Mouse (Mus musculus): ENCODE measurements at regions not wholly inside any gene's neighbourhood (a gene's known extent, or its start where the extent isn't known, plus 50 kb on each side); places are given as distances from the start of the nearest gene placed in this dataset.

DNA sequence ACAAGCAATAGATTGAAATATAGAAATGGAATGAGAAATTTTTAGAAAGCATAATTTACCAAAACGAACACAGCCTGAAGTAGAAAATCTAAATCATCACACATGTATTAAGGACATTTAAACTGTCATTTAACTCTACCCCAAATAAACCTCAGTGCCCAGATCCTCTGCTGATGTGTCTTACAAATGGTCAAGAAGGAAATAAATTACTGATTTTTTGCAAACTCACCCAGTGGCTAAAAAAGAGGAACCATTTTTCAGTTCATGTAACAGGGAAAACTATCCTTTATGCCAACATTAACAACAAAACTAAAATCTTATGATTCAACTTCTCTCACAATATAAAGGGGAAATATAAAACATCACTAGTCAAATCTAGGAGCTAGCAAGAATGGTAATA, 275.2 kb upstream of the Eci2 start:
- Histone ChIP-seq H3K4me3 (ENCODE audit: low read depth, low read length) (no peak overlapping the region), H3K4me1 (ENCODE audit: insufficient read depth) (no peaks in the 10 kb centered on the region), H3K27me3 (ENCODE audit: insufficient read depth, low read length) (no peaks in the 10 kb centered on the region), H3K36me3 (replicated peaks; ENCODE audit: insufficient read depth, low read length) (no peaks in the 10 kb centered on the region), H3K9ac (replicated peaks) (no peak overlapping the region), H3K4me2 (ENCODE audit: low read depth, low read length) (no peak overlapping the region), H3K27ac (ENCODE audit: low read depth) (no peak overlapping the region), H3K9me3 (ENCODE audit: low read length) (no peaks in the 10 kb centered on the region)
- ATAC-seq (no peak), DNase-seq (no peak)
- no peak for TF ChIP-seq EP300 (IDR thresholded peaks at IDR 0.05; ENCODE audit: low read depth)
- no peak for TF ChIP-seq CTCF (IDR thresholded peaks at IDR 0.05; ENCODE audit: low read depth)
- 39% methylated on average over 1 of the region's 1 CpGs for WGBS (ENCODE audit: insufficient replicate concordance)

DNA sequence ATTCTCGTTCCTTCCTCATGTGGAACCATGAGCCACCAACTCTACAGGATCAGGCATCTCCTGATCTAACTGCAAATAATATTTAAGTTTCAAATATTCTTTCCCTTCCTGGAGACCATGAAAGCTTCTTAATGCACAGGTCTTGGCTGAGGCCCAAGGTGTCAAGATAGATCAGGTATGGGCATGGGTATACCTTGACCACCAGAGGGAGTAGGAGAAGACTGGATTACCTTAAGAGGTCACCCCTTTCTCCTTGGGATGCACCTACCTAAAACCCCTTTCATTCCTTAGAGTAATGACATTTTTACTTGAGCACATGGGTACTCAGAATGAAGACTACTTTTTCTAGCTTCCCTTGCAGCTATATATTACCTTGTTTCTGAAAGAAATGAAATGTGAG, 289.9 kb upstream of the Eci2 start:
- ATAC-seq (no peak), DNase-seq (no peak)
- no peak overlapping the region for H3K4me3 ChIP-seq (ENCODE audit: low read depth, low read length)
- no peak overlapping the region for H3K9ac ChIP-seq (replicated peaks)
- H3K9me3 ChIP-seq (ENCODE audit: low read length), result no peaks in the 10 kb centered on the region
- no peaks in the 10 kb centered on the region for H3K27me3 ChIP-seq (ENCODE audit: insufficient read depth, low read length)
- H3K4me2 ChIP-seq (ENCODE audit: low read depth, low read length), result no peak overlapping the region
- no peaks in the 10 kb centered on the region for H3K36me3 ChIP-seq (replicated peaks; ENCODE audit: insufficient read depth, low read length)
- no peaks in the 10 kb centered on the region for H3K4me1 ChIP-seq (ENCODE audit: insufficient read depth)
- TF ChIP-seq EP300 (IDR thresholded peaks at IDR 0.05; ENCODE audit: low read depth), result no peak
- peak; percentile 19; the same call in 1 of the 2 replicates for TF ChIP-seq CTCF (IDR thresholded peaks at IDR 0.05; ENCODE audit: low read depth)
- WGBS (ENCODE audit: insufficient replicate concordance), result 90% methylated on average over 1 of the region's 1 CpGs
- H3K27ac ChIP-seq (ENCODE audit: low read depth), result no peak overlapping the region

DNA sequence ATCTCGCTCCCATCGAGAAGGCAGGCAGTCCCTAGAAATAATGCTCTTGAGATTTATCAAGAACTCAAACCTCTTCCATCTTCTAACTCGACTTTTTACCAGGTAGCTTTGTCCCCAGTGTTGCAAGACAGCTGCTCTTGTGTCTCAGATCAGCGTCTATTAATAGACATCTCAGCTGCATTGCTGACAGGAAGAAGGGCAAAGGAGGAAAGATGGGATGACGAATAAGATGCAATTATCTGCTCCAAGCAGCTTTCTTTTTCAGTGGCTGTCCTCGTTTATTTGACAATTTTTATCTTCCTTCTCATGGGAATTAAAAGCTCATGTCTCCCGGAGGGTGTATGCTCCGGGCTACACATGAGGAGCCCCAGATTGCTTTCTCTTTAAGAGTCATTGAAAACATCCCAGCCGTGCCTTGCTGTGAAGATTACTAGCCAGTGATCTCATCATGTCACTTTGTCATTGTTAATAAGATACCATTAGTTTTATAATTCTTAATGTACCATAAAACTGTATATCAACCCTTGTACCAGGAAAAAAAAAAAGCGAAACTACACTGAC, 299.9 kb upstream of the Eci2 start:
- DNase-seq (no peak), ATAC-seq (no peak)
- Histone ChIP-seq H3K4me1 (ENCODE audit: insufficient read depth) (no peaks in the 10 kb centered on the region), H3K4me3 (ENCODE audit: low read depth, low read length) (no peak overlapping the region), H3K36me3 (replicated peaks; ENCODE audit: insufficient read depth, low read length) (no peaks in the 10 kb centered on the region), H3K9me3 (ENCODE audit: low read length) (no peaks in the 10 kb centered on the region), H3K4me2 (ENCODE audit: low read depth, low read length) (no peak overlapping the region), H3K27me3 (ENCODE audit: insufficient read depth, low read length) (no peaks in the 10 kb centered on the region), H3K9ac (replicated peaks) (no peak overlapping the region), H3K27ac (ENCODE audit: low read depth) (no peak overlapping the region)
- TF ChIP-seq EP300 (IDR thresholded peaks at IDR 0.05; ENCODE audit: low read depth), result no peak
- TF ChIP-seq CTCF (IDR thresholded peaks at IDR 0.05; ENCODE audit: low read depth), result no peak
- WGBS (ENCODE audit: insufficient replicate concordance), result 50% methylated on average over 10 of the region's 10 CpGs

DNA sequence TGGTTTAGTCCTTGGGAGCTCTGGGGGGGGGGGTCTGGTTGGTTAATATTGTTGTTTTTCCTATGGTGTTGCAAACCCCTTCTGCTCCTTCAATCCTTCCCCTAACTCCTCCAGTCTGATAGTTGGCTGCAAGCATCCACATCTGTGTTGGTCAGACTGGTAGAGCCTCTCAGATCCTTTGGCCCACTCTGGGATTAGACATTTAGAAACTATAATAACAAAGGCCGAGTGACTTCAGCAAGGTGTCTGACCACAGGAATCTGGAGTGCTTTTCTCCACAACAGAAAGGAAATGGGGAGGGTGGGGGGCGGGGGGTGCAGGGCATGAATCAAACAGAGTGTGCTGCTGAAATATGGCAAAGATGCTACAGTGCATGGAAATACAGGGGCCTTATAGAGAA, 301.4 kb upstream of the Eci2 start:
- 48% methylated on average over 2 of the region's 2 CpGs for WGBS (ENCODE audit: insufficient replicate concordance)

DNA sequence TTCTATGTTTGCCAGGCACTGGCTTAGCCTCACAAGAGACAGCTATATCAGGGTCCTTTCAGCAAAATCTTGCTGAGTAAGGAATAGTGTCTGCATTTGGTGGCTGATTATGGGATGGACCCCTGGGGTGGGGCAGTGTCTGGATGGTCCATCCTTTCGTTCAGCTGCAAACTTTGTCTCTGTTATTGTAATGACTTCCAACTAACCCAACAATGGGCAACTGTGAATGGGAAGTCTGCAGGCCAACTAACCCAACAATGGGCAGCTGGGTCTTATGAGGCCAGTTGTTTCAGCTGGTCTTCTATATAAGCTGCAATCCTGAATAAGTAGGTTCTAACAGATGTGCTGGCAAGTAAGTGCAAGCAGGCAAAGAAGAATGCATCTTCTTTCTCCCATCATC, 304.0 kb upstream of the Eci2 start:
- Histone ChIP-seq H3K9me3 (ENCODE audit: low read length) (no peaks in the 10 kb centered on the region), H3K27ac (ENCODE audit: low read depth) (no peak overlapping the region), H3K4me2 (ENCODE audit: low read depth, low read length) (no peak overlapping the region), H3K27me3 (ENCODE audit: insufficient read depth, low read length) (no peaks in the 10 kb centered on the region), H3K4me3 (ENCODE audit: low read depth, low read length) (no peak overlapping the region), H3K36me3 (replicated peaks; ENCODE audit: insufficient read depth, low read length) (no peaks in the 10 kb centered on the region), H3K4me1 (ENCODE audit: insufficient read depth) (no peaks in the 10 kb centered on the region), H3K9ac (replicated peaks) (no peak overlapping the region)
- ATAC-seq, result no peak
- TF ChIP-seq EP300 (IDR thresholded peaks at IDR 0.05; ENCODE audit: low read depth) (no peak), CTCF (IDR thresholded peaks at IDR 0.05; ENCODE audit: low read depth) (no peak)
- no peak for DNase-seq
- 70% methylated on average over 1 of the region's 1 CpGs for WGBS (ENCODE audit: insufficient replicate concordance)

More for the DNA sequence above, 301.4 kb upstream of the Eci2 start:
- Histone ChIP-seq H3K27ac (ENCODE audit: low read depth) (no peak overlapping the region), H3K27me3 (ENCODE audit: insufficient read depth, low read length) (no peaks in the 10 kb centered on the region), H3K9ac (replicated peaks) (no peak overlapping the region), H3K9me3 (ENCODE audit: low read length) (no peaks in the 10 kb centered on the region), H3K4me1 (ENCODE audit: insufficient read depth) (no peaks in the 10 kb centered on the region), H3K36me3 (replicated peaks; ENCODE audit: insufficient read depth, low read length) (no peaks in the 10 kb centered on the region), H3K4me2 (ENCODE audit: low read depth, low read length) (no peak overlapping the region), H3K4me3 (ENCODE audit: low read depth, low read length) (no peak overlapping the region)
- ATAC-seq, result no peak
- no peak for DNase-seq
- no peak for TF ChIP-seq CTCF (IDR thresholded peaks at IDR 0.05; ENCODE audit: low read depth)
- TF ChIP-seq EP300 (IDR thresholded peaks at IDR 0.05; ENCODE audit: low read depth), result no peak

DNA sequence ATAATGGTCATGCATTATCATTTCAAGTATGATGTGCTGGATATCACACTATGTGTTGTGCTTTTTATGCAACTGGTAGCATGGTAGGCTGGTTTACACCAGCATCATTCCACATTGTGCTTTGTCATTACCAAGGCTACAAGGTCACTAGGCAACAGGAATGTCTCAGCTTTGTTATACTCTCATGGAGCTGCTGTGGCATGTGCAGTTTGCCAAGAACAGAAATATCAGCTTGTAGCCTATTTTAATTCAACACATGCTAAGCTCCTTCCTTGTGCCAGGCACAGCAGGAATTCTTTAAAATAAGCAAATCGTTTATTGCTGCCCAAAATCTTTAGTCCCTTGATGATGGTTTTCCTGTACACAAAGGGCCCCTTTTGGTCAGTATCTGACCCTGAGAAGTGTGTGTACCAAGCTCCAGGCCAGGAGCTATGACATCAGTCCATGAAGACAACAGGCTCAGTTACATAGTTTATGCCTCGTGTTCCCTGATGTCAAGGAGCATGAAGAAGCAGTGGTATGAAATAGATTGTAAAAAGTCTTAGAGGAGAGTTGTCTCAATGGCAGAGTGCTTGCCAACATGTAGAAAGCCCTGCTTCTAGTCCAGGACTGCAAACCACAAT, 314.0 kb upstream of the Cdyl start:
- H3K27ac ChIP-seq (ENCODE audit: low read depth), result no peak overlapping the region
- no peak overlapping the region for H3K4me3 ChIP-seq (ENCODE audit: low read depth, low read length)
- no peak overlapping the region for H3K9ac ChIP-seq (replicated peaks)
- no peaks in the 10 kb centered on the region for H3K36me3 ChIP-seq (replicated peaks; ENCODE audit: insufficient read depth, low read length)
- H3K4me1 ChIP-seq (ENCODE audit: insufficient read depth), result no peaks in the 10 kb centered on the region
- no peak for DNase-seq
- H3K27me3 ChIP-seq (ENCODE audit: insufficient read depth, low read length), result no peaks in the 10 kb centered on the region
- TF ChIP-seq CTCF (IDR thresholded peaks at IDR 0.05; ENCODE audit: low read depth), result no peak
- TF ChIP-seq EP300 (IDR thresholded peaks at IDR 0.05; ENCODE audit: low read depth), result no peak
- H3K9me3 ChIP-seq (ENCODE audit: low read length), result no peaks in the 10 kb centered on the region
- 80% methylated on average over 2 of the region's 2 CpGs for WGBS (ENCODE audit: insufficient replicate concordance)
- no peak for ATAC-seq
- no peak overlapping the region for H3K4me2 ChIP-seq (ENCODE audit: low read depth, low read length)
